Mouse (Mus musculus): ENCODE data around the gene Gpx4. TPM values are rescaled to one million over a fixed set of nuclear protein-coding genes. Genes with fewer than 3 reads are reported as not detected.

The Gpx4 gene
- 581 and 594 TPM in 2 replicates for polyA plus RNA-seq (2014; fragmentation: Nextera tagmentation; extraction: Ambion mirVana)

DNA sequence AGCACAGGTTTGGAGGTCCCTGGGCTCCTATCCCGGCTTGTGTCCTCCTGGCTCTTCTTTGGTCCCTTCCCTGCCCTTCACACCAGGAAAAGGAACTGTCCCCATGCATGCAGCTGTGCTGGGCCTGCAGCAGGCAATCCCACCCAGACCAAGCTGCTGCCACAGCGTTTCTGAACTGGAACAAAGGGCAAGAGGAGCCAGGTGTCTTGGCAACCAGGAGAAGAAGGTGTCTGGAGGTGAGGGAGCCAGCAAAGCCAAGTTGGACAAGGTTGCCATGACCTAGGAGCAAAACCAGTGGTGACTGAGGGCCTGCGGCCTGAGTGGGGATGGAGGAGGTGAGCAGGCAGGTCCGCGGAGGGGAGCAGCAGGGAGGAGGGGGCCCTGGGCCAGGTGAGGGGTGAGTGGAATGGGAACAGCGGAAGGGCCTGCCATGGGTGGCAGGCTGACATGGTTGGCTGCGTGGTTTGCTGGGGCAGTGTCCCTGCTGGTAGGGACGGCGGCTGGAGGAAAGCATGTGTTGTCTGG, at the start of gene Gpx4:
Gpx4 (plus strand) TSS at position 126 of the 525 bp plus-strand sequence.
- no peak for ATAC-seq (ENCODE audit: low FRiP score)
- H3K27me3 ChIP-seq (ENCODE audit: control insufficient read depth, insufficient read depth, low read length): no peaks in the 10 kb centered on the region
- DNase-seq (ENCODE audit: low spot score, missing footprints): no peak
- H3K36me3 ChIP-seq (ENCODE audit: control insufficient read depth, insufficient read depth, low read length): no peaks in the 10 kb centered on the region
- whole genome bisulfite sequencing: 38% methylated on average over 9 of the region's 9 CpGs
- H3K27ac ChIP-seq (ENCODE audit: low read depth, low read length): no peak within 1 kb of the TSS
- H3K9ac ChIP-seq (ENCODE audit: low read length): peak within 1 kb of the TSS; percentile 36; the same call in 1 of the 2 replicates
- H3K4me1 ChIP-seq (ENCODE audit: control insufficient read depth, insufficient read depth, low read length): peaks cover 34% of the 10 kb centered on the region
- no peaks in the 10 kb centered on the region for H3K9me3 ChIP-seq (ENCODE audit: control insufficient read depth, low read length)
- no peak within 1 kb of the TSS for H3K4me2 ChIP-seq
- H3K4me3 ChIP-seq (ENCODE audit: low read depth, low read length): no peak within 1 kb of the TSS

DNA sequence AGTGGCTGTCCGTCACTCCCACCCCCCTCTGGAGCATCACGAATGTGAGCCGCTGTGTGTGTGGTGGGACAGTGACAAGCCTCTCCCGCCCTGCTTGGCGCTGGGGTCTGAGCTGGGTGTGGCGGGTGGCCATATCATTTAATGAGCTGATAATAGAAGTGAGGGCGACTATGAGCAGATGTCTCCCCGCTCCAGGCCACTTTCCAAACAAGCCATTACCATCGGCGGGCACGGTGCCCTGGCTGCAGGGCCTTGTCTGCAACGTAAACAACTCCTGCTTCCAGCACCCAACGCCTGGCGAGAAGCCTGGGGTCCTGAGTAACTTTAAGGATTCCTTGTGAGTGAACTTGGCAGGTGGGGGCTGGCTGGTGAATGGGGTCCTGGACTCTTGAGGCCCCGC, 49.1 kb upstream of the Gpx4 start:
- no peak for DNase-seq (ENCODE audit: low spot score, missing footprints)
- Histone ChIP-seq H3K4me3 (ENCODE audit: low read depth, low read length) (peak overlapping the region; percentile 34), H3K36me3 (ENCODE audit: control insufficient read depth, insufficient read depth, low read length) (no peaks in the 10 kb centered on the region), H3K4me2 (peak overlapping the region; percentile 51), H3K9ac (ENCODE audit: low read length) (peak overlapping the region; percentile 58), H3K27me3 (ENCODE audit: control insufficient read depth, insufficient read depth, low read length) (peaks cover 8% of the 10 kb centered on the region), H3K4me1 (ENCODE audit: control insufficient read depth, insufficient read depth, low read length) (peaks cover 11% of the 10 kb centered on the region), H3K9me3 (ENCODE audit: control insufficient read depth, low read length) (no peaks in the 10 kb centered on the region), H3K27ac (ENCODE audit: low read depth, low read length) (no peak overlapping the region)
- peak; percentile 25; the same call in 1 of the 2 replicates for ATAC-seq (ENCODE audit: low FRiP score)
- 6% methylated on average over 15 of the region's 15 CpGs for WGBS

DNA sequence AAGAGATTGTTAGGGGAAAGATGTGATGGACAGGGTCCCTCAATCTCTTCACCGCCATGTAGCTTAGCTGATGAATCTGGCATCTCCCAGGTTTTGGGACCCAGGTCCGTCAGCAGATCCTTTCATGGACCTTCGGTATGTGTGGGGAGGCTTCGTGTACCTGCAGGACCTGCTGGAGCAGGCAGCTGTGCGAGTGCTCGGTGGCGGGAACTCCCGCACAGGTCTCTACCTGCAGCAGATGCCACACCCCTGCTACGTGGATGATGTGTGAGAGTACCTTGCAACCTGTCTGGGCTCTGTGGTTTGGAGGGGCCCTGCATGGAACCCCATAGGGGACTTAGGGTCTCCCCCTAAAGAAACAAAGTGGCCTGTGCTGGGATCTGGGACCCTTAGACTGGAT, 45.0 kb upstream of the Gpx4 start:
- 73% methylated on average over 9 of the region's 9 CpGs for WGBS
- Histone ChIP-seq H3K9me3 (ENCODE audit: control insufficient read depth, low read length) (no peaks in the 10 kb centered on the region), H3K27me3 (ENCODE audit: control insufficient read depth, insufficient read depth, low read length) (peaks cover 13% of the 10 kb centered on the region), H3K36me3 (ENCODE audit: control insufficient read depth, insufficient read depth, low read length) (no peaks in the 10 kb centered on the region), H3K4me3 (ENCODE audit: low read depth, low read length) (no peak overlapping the region), H3K4me2 (no peak overlapping the region), H3K4me1 (ENCODE audit: control insufficient read depth, insufficient read depth, low read length) (peaks cover 8% of the 10 kb centered on the region), H3K27ac (ENCODE audit: low read depth, low read length) (no peak overlapping the region), H3K9ac (ENCODE audit: low read length) (no peak overlapping the region)
- no peak for DNase-seq (ENCODE audit: low spot score, missing footprints)
- ATAC-seq (ENCODE audit: low FRiP score): no peak

- no peak overlapping the region for H3K27ac ChIP-seq (ENCODE audit: low read depth, low read length)
These were observed 44.1 kb upstream of the Gpx4 start for GRCm38 (mm10) chr10:80002829-80003228.

GRCm38 (mm10) chr10:80003374-80004232, 43.4 kb upstream of the Gpx4 start:
- DNase-seq (ENCODE audit: low spot score, missing footprints) (no peak), ATAC-seq (ENCODE audit: low FRiP score) (no peak)
- 55% methylated on average over 9 of the region's 9 CpGs for WGBS
- Histone ChIP-seq H3K4me3 (ENCODE audit: low read depth, low read length) (no peak overlapping the region), H3K9me3 (ENCODE audit: control insufficient read depth, low read length) (no peaks in the 10 kb centered on the region), H3K4me2 (no peak overlapping the region), H3K36me3 (ENCODE audit: control insufficient read depth, insufficient read depth, low read length) (no peaks in the 10 kb centered on the region), H3K4me1 (ENCODE audit: control insufficient read depth, insufficient read depth, low read length) (no peaks in the 10 kb centered on the region), H3K9ac (ENCODE audit: low read length) (no peak overlapping the region), H3K27ac (ENCODE audit: low read depth, low read length) (no peak overlapping the region), H3K27me3 (ENCODE audit: control insufficient read depth, insufficient read depth, low read length) (peaks cover 10% of the 10 kb centered on the region)

More at GRCm38 (mm10) chr10:80002829-80003228, 44.1 kb upstream of the Gpx4 start:
- Histone ChIP-seq H3K9ac (ENCODE audit: low read length) (no peak overlapping the region), H3K4me2 (no peak overlapping the region), H3K9me3 (ENCODE audit: control insufficient read depth, low read length) (no peaks in the 10 kb centered on the region), H3K36me3 (ENCODE audit: control insufficient read depth, insufficient read depth, low read length) (no peaks in the 10 kb centered on the region), H3K27me3 (ENCODE audit: control insufficient read depth, insufficient read depth, low read length) (peaks cover 13% of the 10 kb centered on the region), H3K4me1 (ENCODE audit: control insufficient read depth, insufficient read depth, low read length) (peaks cover 3% of the 10 kb centered on the region), H3K4me3 (ENCODE audit: low read depth, low read length) (no peak overlapping the region)
- WGBS: 22% methylated on average over 21 of the region's 21 CpGs
- ATAC-seq (ENCODE audit: low FRiP score) (no peak), DNase-seq (ENCODE audit: low spot score, missing footprints) (no peak)

GRCm38 (mm10) chr10:80004233-80004705, 42.7 kb upstream of the Gpx4 start:
- ATAC-seq (ENCODE audit: low FRiP score): no peak
- peaks cover 8% of the 10 kb centered on the region; the same call in 1 of the 2 replicates for H3K27me3 ChIP-seq (ENCODE audit: control insufficient read depth, insufficient read depth, low read length)

GRCm38 (mm10) chr10:80011740-80012139, 35.2 kb upstream of the Gpx4 start:
- no peak overlapping the region for H3K4me3 ChIP-seq (ENCODE audit: low read depth, low read length)
- ATAC-seq (ENCODE audit: low FRiP score) (no peak), DNase-seq (ENCODE audit: low spot score, missing footprints) (no peak)
- H3K9me3 ChIP-seq (ENCODE audit: control insufficient read depth, low read length): peaks cover 12% of the 10 kb centered on the region
- H3K4me2 ChIP-seq: no peak overlapping the region
- no peaks in the 10 kb centered on the region for H3K36me3 ChIP-seq (ENCODE audit: control insufficient read depth, insufficient read depth, low read length)
- no peak overlapping the region for H3K27ac ChIP-seq (ENCODE audit: low read depth, low read length)
- 86% methylated on average over 6 of the region's 6 CpGs for WGBS
- no peak overlapping the region for H3K9ac ChIP-seq (ENCODE audit: low read length)
- H3K27me3 ChIP-seq (ENCODE audit: control insufficient read depth, insufficient read depth, low read length): peaks cover 35% of the 10 kb centered on the region
- H3K4me1 ChIP-seq (ENCODE audit: control insufficient read depth, insufficient read depth, low read length): no peaks in the 10 kb centered on the region

More at GRCm38 (mm10) chr10:80004233-80004705, 42.7 kb upstream of the Gpx4 start:
- Histone ChIP-seq H3K9ac (ENCODE audit: low read length) (no peak overlapping the region), H3K9me3 (ENCODE audit: control insufficient read depth, low read length) (no peaks in the 10 kb centered on the region), H3K4me3 (ENCODE audit: low read depth, low read length) (no peak overlapping the region), H3K4me1 (ENCODE audit: control insufficient read depth, insufficient read depth, low read length) (no peaks in the 10 kb centered on the region), H3K27ac (ENCODE audit: low read depth, low read length) (no peak overlapping the region), H3K4me2 (no peak overlapping the region), H3K36me3 (ENCODE audit: control insufficient read depth, insufficient read depth, low read length) (no peaks in the 10 kb centered on the region)
- DNase-seq (ENCODE audit: low spot score, missing footprints): no peak
- 90% methylated on average over 8 of the region's 8 CpGs for WGBS

GRCm38 (mm10) chr10:80013609-80014008, 33.4 kb upstream of the Gpx4 start:
- H3K9ac ChIP-seq (ENCODE audit: low read length): no peak overlapping the region

More at GRCm38 (mm10) chr10:80013609-80014008, 33.4 kb upstream of the Gpx4 start:
- H3K4me1 ChIP-seq (ENCODE audit: control insufficient read depth, insufficient read depth, low read length): no peaks in the 10 kb centered on the region
- ATAC-seq (ENCODE audit: low FRiP score): no peak
- no peak overlapping the region for H3K27ac ChIP-seq (ENCODE audit: low read depth, low read length)
- H3K4me3 ChIP-seq (ENCODE audit: low read depth, low read length): no peak overlapping the region
- DNase-seq (ENCODE audit: low spot score, missing footprints): no peak
- WGBS: 30% methylated on average over 25 of the region's 25 CpGs
- H3K27me3 ChIP-seq (ENCODE audit: control insufficient read depth, insufficient read depth, low read length): peaks cover 37% of the 10 kb centered on the region
- peaks cover 12% of the 10 kb centered on the region for H3K9me3 ChIP-seq (ENCODE audit: control insufficient read depth, low read length)
- H3K36me3 ChIP-seq (ENCODE audit: control insufficient read depth, insufficient read depth, low read length): no peaks in the 10 kb centered on the region
- H3K4me2 ChIP-seq: no peak overlapping the region
